Mouse (Mus musculus) kidney, postnatal 36 days (tissue): Measurements from ENCODE around the gene Muc13.

ENCODE experiments used
- DNase-seq, 2 experiments: peaks; one replicate each; pipeline ENCODE4 v3.0.0; 2021 to 2022; ENCODE audit warnings: mixed read lengths in 2 of 2

The Muc13 gene

GRCm38 (mm10) chr16:33829301-33829831 is 35.5 kb downstream of the Muc13 start, which contains the start of gene Itgb5:
TSS of gene Itgb5 (plus strand) at chr16:33829665.
- peak; percentile 88 to 94 for DNase-seq

- peak; percentile 53 to 74 for DNase-seq
These were observed 36.1 kb downstream of the Muc13 start for GRCm38 (mm10) chr16:33829842-33830511.

- no peak for DNase-seq
These were observed 36.8 kb downstream of the Muc13 start for GRCm38 (mm10) chr16:33830512-33831105.

GRCm38 (mm10) chr16:33832057-33832456 is 38.2 kb downstream of the Muc13 start:
- DNase-seq, result no peak

GRCm38 (mm10) chr16:33832728-33833428 is 39.0 kb downstream of the Muc13 start:
- DNase-seq, result peak; percentile 29 to 43

GRCm38 (mm10) chr16:33833429-33833753 is 39.6 kb downstream of the Muc13 start:
- DNase-seq, result no peak

GRCm38 (mm10) chr16:33833781-33834482 is 40.1 kb downstream of the Muc13 start:
- DNase-seq, result peak; percentile 78 to 81

- DNase-seq, result peak in 1 of 2 experiments; percentile 42
These were observed 42.8 kb downstream of the Muc13 start for GRCm38 (mm10) chr16:33836676-33837075.

- DNase-seq, result peak in 1 of 2 experiments; percentile 32
These were observed 43.4 kb downstream of the Muc13 start for GRCm38 (mm10) chr16:33837191-33837590.

- DNase-seq, result no peak
These were observed 46.8 kb downstream of the Muc13 start for GRCm38 (mm10) chr16:33840616-33841015.

- no peak for DNase-seq
These were observed 48.4 kb downstream of the Muc13 start for GRCm38 (mm10) chr16:33842081-33842880.

GRCm38 (mm10) chr16:33844150-33844611 is 50.3 kb downstream of the Muc13 start:
- no peak for DNase-seq

- DNase-seq, result no peak
These were observed 51.0 kb downstream of the Muc13 start for GRCm38 (mm10) chr16:33844866-33845265.

- DNase-seq, result peak; percentile 43 to 49
These were observed 59.4 kb downstream of the Muc13 start for GRCm38 (mm10) chr16:33853271-33853670.

GRCm38 (mm10) chr16:33858766-33859165 is 64.9 kb downstream of the Muc13 start:
- peak in 1 of 2 experiments; percentile 33 for DNase-seq

GRCm38 (mm10) chr16:33859380-33859779 is 65.5 kb downstream of the Muc13 start:
- no peak for DNase-seq

GRCm38 (mm10) chr16:33859988-33860700 is 66.3 kb downstream of the Muc13 start:
- DNase-seq, result peak; percentile 93

- DNase-seq, result no peak
These were observed 68.6 kb downstream of the Muc13 start for GRCm38 (mm10) chr16:33862406-33862805.

- DNase-seq, result peak; percentile 59 to 75
These were observed 69.4 kb downstream of the Muc13 start for GRCm38 (mm10) chr16:33863208-33863751.
